Mouse (Mus musculus) megakaryocyte, embryonic 14.5 days (primary cell): Measurements from ENCODE around the gene Foxd3.

Source experiments
- FLI1 ChIP-seq: IDR thresholded peaks from 2 replicates; pipeline ENCODE4 v1.6.1; 2012; ENCODE audit warnings: low read length, inconsistent platforms, mixed read lengths
- GATA1 ChIP-seq: IDR thresholded peaks from 3 replicates; pipeline ENCODE4 v1.6.1; 2012; ENCODE audit warnings: mixed read lengths, low read length, inconsistent platforms, borderline replicate concordance

DNA sequence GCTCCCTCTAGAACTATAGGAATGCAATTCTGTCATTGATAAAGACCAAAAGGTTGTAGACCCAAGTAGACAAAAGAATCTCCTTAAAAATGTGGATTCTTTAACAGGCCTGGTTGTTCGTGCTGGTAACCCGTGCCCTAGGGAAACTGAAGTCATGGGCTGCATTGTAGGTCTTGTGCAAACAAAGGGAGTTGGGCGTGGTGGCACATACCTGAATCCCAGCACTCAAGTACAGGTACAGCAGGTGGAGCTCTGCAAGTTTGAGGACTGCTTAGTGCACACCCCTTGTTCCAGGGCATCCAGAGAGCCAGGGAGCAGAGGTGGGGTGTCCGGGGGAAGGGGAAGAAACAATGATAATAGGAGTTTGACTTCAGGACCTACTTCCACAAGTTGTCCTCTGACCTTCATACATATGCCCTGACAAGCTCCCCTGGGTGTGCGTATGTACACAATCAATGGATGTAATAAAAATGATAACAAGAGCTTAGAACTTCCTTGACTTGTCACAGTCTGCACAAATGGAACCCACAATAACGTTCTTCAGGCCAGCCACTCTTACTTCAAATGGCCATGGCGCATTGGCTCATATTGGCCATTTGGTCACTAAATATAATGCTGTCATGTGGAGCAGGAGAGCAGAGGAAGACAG, 14.2 kb downstream of the Foxd3 start:
- no peak for TF ChIP-seq GATA1
- TF ChIP-seq FLI1: no peak
